Mouse (Mus musculus) midbrain, embryonic 14.5 days (tissue): ENCODE measurements around the gene Akap3. TPM values are rescaled to one million over a fixed set of nuclear protein-coding genes. Genes with fewer than 3 reads are reported as not detected.

Source experiments
- polyA plus RNA-seq: library from polyadenylated mRNA; unstranded; fragments of >200 nt; fragmentation: Nextera tagmentation; extraction: Ambion mirVana; gene quantifications from 2 replicates; pipeline ENCODE4 v1.2.1, GENCODE M21; 2014

Akap3 gene
- polyA plus RNA-seq, 1 experiment from 2014 or later, result 0.09 TPM

Other genes with a start within 250 kb of the Akap3 start
- 0.95 and 1.8 TPM in 2 replicates for gene Kcna1, start 206.7 kb upstream of the Akap3 start, polyA plus RNA-seq
- 13.3 and 14.3 TPM in 2 replicates for gene Kcna6, start 112.4 kb upstream of the Akap3 start, polyA plus RNA-seq
- 170 and 174 TPM in 2 replicates for gene Ndufa9, start 4.0 kb upstream of the Akap3 start, polyA plus RNA-seq
- gene Dyrk4, start 68.7 kb downstream of the Akap3 start, polyA plus RNA-seq, result not detected in 2 replicates
- gene Rad51ap1, start 86.5 kb downstream of the Akap3 start, polyA plus RNA-seq, result 13.2 and 14.8 TPM in 2 replicates
- gene D6Wsu163e, start 86.9 kb downstream of the Akap3 start, polyA plus RNA-seq, result 28.6 and 34.8 TPM in 2 replicates
- not detected in 2 replicates for gene Fgf6, start 162.5 kb downstream of the Akap3 start, polyA plus RNA-seq
- gene Fgf23, start 219.8 kb downstream of the Akap3 start, polyA plus RNA-seq, result 0.18 TPM in 1 of 2 replicates, not detected in the other